ENCODE assay signal across 16 mouse cellular contexts in genomic region chr6:22348130-22348529, GRCm38 (mm10). TPM values are rescaled to one million over a fixed set of nuclear protein-coding genes. Genes with fewer than 3 reads are reported as not detected.
DNase-seq lines count a peak whose midpoint lies in the region; ATAC-seq and TF ChIP-seq lines count a peak whose summit lies in the region.
"Had no signal": no experiment of that assay in that cellular context is flagged by ENCODE, and none has a peak within 500 bp of the region (broad histone marks: within the 10 kb centered on the region; RNA-seq: fewer than 3 reads in every experiment).

No protein-coding gene starts in this region.

- no peak overlapping the region for H3K4me2 ChIP-seq in forebrain, embryonic 13.5 days
- no peak overlapping the region for H3K4me2 ChIP-seq in forebrain, embryonic 11.5 days (ENCODE audit: low read depth, low read length, severe bottlenecking)
- no peak overlapping the region for H3K4me2 ChIP-seq in limb, embryonic 12.5 days
- 0 out of 2 replicates have a peak overlapping the region, but pooled peaks have one; percentile 2 for H3K4me2 ChIP-seq in limb, embryonic 14.5 days (replicated peaks; ENCODE audit: low read depth, low read length, severe bottlenecking)
- no peak overlapping the region for H3K4me2 ChIP-seq in lung, postnatal 0 days (replicated peaks; ENCODE audit: low read depth, low read length)
- H3K4me2 ChIP-seq: intestine, embryonic 15.5 days had no signal

- no peak for DNase-seq in forebrain, embryonic 11.5 days (ENCODE audit: low spot score)
- DNase-seq in limb, embryonic 10.5 days (ENCODE audit: low spot score) = no peak
- no peak for DNase-seq in limb, embryonic 14.5 days (ENCODE audit: low spot score)
- DNase-seq in lung, postnatal 0 days (ENCODE audit: low spot score) = no peak
- DNase-seq: heart, postnatal 36 days; kidney, postnatal 25 days; thymus, postnatal 14 days had no signal

- H3K36me3 ChIP-seq in forebrain, embryonic 13.5 days (ENCODE audit: poor library complexity, severe bottlenecking) = no peaks in the 10 kb centered on the region
- no peaks in the 10 kb centered on the region for H3K36me3 ChIP-seq in forebrain, embryonic 11.5 days (ENCODE audit: control insufficient read depth, insufficient read depth, low read length)
- no peaks in the 10 kb centered on the region for H3K36me3 ChIP-seq in limb, embryonic 12.5 days
- no peaks in the 10 kb centered on the region for H3K36me3 ChIP-seq in limb, embryonic 10.5 days
- H3K36me3 ChIP-seq in E14TG2a.4 (ENCODE audit: insufficient read depth, low read length) = 0 out of 2 replicates have a peak, but pooled peaks cover 4% of the 10 kb centered on the region
- H3K36me3 ChIP-seq in limb, embryonic 14.5 days (ENCODE audit: control insufficient read depth, insufficient read depth, low read length) = no peaks in the 10 kb centered on the region
- no peaks in the 10 kb centered on the region for H3K36me3 ChIP-seq in lung, postnatal 0 days (ENCODE audit: insufficient read depth, low read length)
- H3K36me3 ChIP-seq: intestine, embryonic 15.5 days had no signal

- H3K27me3 ChIP-seq in forebrain, embryonic 13.5 days = no peaks in the 10 kb centered on the region
- H3K27me3 ChIP-seq in forebrain, embryonic 11.5 days (ENCODE audit: control insufficient read depth, insufficient read depth, low read length) = no peaks in the 10 kb centered on the region
- no peaks in the 10 kb centered on the region for H3K27me3 ChIP-seq in limb, embryonic 12.5 days
- no peaks in the 10 kb centered on the region for H3K27me3 ChIP-seq in limb, embryonic 10.5 days (ENCODE audit: low read depth, poor library complexity, severe bottlenecking)
- H3K27me3 ChIP-seq in E14TG2a.4 (ENCODE audit: insufficient read depth, low read length) = no peaks in the 10 kb centered on the region
- H3K27me3 ChIP-seq in limb, embryonic 14.5 days (ENCODE audit: control insufficient read depth, insufficient read depth, low read length) = no peaks in the 10 kb centered on the region
- H3K27me3 ChIP-seq in lung, postnatal 0 days (replicated peaks; ENCODE audit: insufficient read depth, low read length) = no peaks in the 10 kb centered on the region
- H3K27me3 ChIP-seq: intestine, embryonic 15.5 days; Patski had no signal

- ATAC-seq in forebrain, embryonic 13.5 days = 0 out of 2 replicates have a peak, but pooled peaks have one; percentile 48
- no peak for ATAC-seq in forebrain, embryonic 11.5 days (replicated peaks; ENCODE audit: low FRiP score)
- ATAC-seq in limb, embryonic 12.5 days (ENCODE audit: insufficient number of reproducible peaks, insufficient read depth, low FRiP score, low TSS enrichment, low read depth) = no peak
- ATAC-seq in limb, embryonic 14.5 days (ENCODE audit: low FRiP score, low read depth) = no peak
- no peak for ATAC-seq in lung, postnatal 0 days
- ATAC-seq: CD4-positive, CD25-positive, alpha-beta regulatory T cell, adult 4 months; forebrain, embryonic 16.5 days; intestine, embryonic 15.5 days had no signal

- no peak overlapping the region for H3K27ac ChIP-seq in forebrain, embryonic 13.5 days
- H3K27ac ChIP-seq in forebrain, embryonic 11.5 days (ENCODE audit: low read depth, low read length) = no peak overlapping the region
- H3K27ac ChIP-seq in limb, embryonic 12.5 days = 0 out of 2 replicates have a peak overlapping the region, but pooled peaks have one; percentile 25
- no peak overlapping the region for H3K27ac ChIP-seq in limb, embryonic 10.5 days
- 0 out of 2 replicates have a peak overlapping the region, but pooled peaks have one; percentile 6 for H3K27ac ChIP-seq in limb, embryonic 14.5 days (replicated peaks; ENCODE audit: low read depth, low read length)
- no peak overlapping the region for H3K27ac ChIP-seq in lung, postnatal 0 days (ENCODE audit: low read length)
- H3K27ac ChIP-seq: intestine, embryonic 15.5 days; liver, embryonic 14.5 days had no signal

- H3K4me1 ChIP-seq in forebrain, embryonic 13.5 days = peaks cover 17% of the 10 kb centered on the region
- 0 out of 2 replicates have a peak, but pooled peaks cover 3% of the 10 kb centered on the region for H3K4me1 ChIP-seq in forebrain, embryonic 11.5 days (replicated peaks; ENCODE audit: control insufficient read depth, insufficient read depth, low read length)
- H3K4me1 ChIP-seq in limb, embryonic 12.5 days (replicated peaks) = peaks cover 23% of the 10 kb centered on the region
- H3K4me1 ChIP-seq in limb, embryonic 10.5 days = peaks cover 16% of the 10 kb centered on the region
- H3K4me1 ChIP-seq in E14TG2a.4 (replicated peaks; ENCODE audit: low read depth, low read length) = peaks cover 100% of the 10 kb centered on the region
- peaks cover 12% of the 10 kb centered on the region for H3K4me1 ChIP-seq in limb, embryonic 14.5 days (ENCODE audit: control insufficient read depth, insufficient read depth, low read length)
- peaks cover 3% of the 10 kb centered on the region; the same call in 1 of the 2 replicates for H3K4me1 ChIP-seq in lung, postnatal 0 days (ENCODE audit: insufficient read depth, low read depth, low read length)

- no peak for TF ChIP-seq POLR2A in limb, embryonic 14.5 days (IDR thresholded peaks at IDR 0.05; ENCODE audit: borderline replicate concordance, extremely low read depth, insufficient read depth, insufficient read length)

- no peak overlapping the region for H3K4me3 ChIP-seq in forebrain, embryonic 13.5 days
- H3K4me3 ChIP-seq in forebrain, embryonic 11.5 days (ENCODE audit: low read depth, low read length) = no peak overlapping the region
- H3K4me3 ChIP-seq in limb, embryonic 12.5 days (replicated peaks) = no peak overlapping the region
- no peak overlapping the region for H3K4me3 ChIP-seq in limb, embryonic 10.5 days
- H3K4me3 ChIP-seq in E14TG2a.4 (replicated peaks; ENCODE audit: low read length) = peak overlapping the region; percentile 33
- H3K4me3 ChIP-seq in limb, embryonic 14.5 days (replicated peaks; ENCODE audit: low read length) = no peak overlapping the region
- no peak overlapping the region for H3K4me3 ChIP-seq in lung, postnatal 0 days (ENCODE audit: low read depth, low read length)
- H3K4me3 ChIP-seq: intestine, embryonic 15.5 days; myocyte had no signal

- WGBS in forebrain, embryonic 13.5 days = 78% methylated on average over 4 of the region's 4 CpGs
- 93% methylated on average over 4 of the region's 4 CpGs for WGBS in forebrain, embryonic 11.5 days
- 77% methylated on average over 4 of the region's 4 CpGs for WGBS in limb, embryonic 12.5 days
- 88% methylated on average over 4 of the region's 4 CpGs for WGBS in limb, embryonic 10.5 days
- WGBS in limb, embryonic 14.5 days = 49% methylated on average over 4 of the region's 4 CpGs
- 68% methylated on average over 4 of the region's 4 CpGs for WGBS in lung, postnatal 0 days

- TF ChIP-seq EP300 in lung, postnatal 0 days (IDR thresholded peaks at IDR 0.05) = no peak

- H3K9me3 ChIP-seq in forebrain, embryonic 13.5 days (replicated peaks) = no peaks in the 10 kb centered on the region
- H3K9me3 ChIP-seq in forebrain, embryonic 11.5 days (ENCODE audit: control insufficient read depth, low read length) = no peaks in the 10 kb centered on the region
- H3K9me3 ChIP-seq in limb, embryonic 12.5 days = no peaks in the 10 kb centered on the region
- no peaks in the 10 kb centered on the region for H3K9me3 ChIP-seq in limb, embryonic 10.5 days (replicated peaks)
- no peaks in the 10 kb centered on the region for H3K9me3 ChIP-seq in E14TG2a.4 (ENCODE audit: low read length)
- no peaks in the 10 kb centered on the region for H3K9me3 ChIP-seq in limb, embryonic 14.5 days (ENCODE audit: control insufficient read depth, low read length)
- H3K9me3 ChIP-seq in lung, postnatal 0 days (ENCODE audit: low read length) = no peaks in the 10 kb centered on the region
- H3K9me3 ChIP-seq: intestine, embryonic 15.5 days had no signal

- TF ChIP-seq CTCF in E14TG2a.4 (conservative IDR thresholded peaks at IDR 0.05; ENCODE audit: low read length) = no peak
- no peak for TF ChIP-seq CTCF in lung, postnatal 0 days (IDR thresholded peaks at IDR 0.05)

- H3K9ac ChIP-seq in forebrain, embryonic 13.5 days = no peak overlapping the region
- H3K9ac ChIP-seq in forebrain, embryonic 11.5 days (ENCODE audit: low read length) = no peak overlapping the region
- H3K9ac ChIP-seq in limb, embryonic 12.5 days (replicated peaks) = no peak overlapping the region
- H3K9ac ChIP-seq in limb, embryonic 14.5 days (ENCODE audit: low read depth, low read length, severe bottlenecking) = 0 out of 2 replicates have a peak overlapping the region, but pooled peaks have one; percentile 13
- no peak overlapping the region for H3K9ac ChIP-seq in lung, postnatal 0 days (replicated peaks; ENCODE audit: low read depth)
- H3K9ac ChIP-seq: intestine, embryonic 15.5 days; liver, embryonic 14.5 days had no signal

RNA-seq across cellular contexts. Expression of gene Fam3c, which starts 7.9 kb away (rescaled TPM):
- polyA plus RNA-seq in forebrain, embryonic 13.5 days (2015; fragmentation: Nextera tagmentation; extraction: Ambion mirVana) = 32.9 and 33.0 TPM in 2 replicates
- 34.2 and 35.1 TPM in 2 replicates for polyA plus RNA-seq in forebrain, embryonic 11.5 days (2014; fragmentation: Nextera tagmentation; extraction: Ambion mirVana)
- 41.8 and 42.0 TPM in 2 replicates for polyA plus RNA-seq in limb, embryonic 12.5 days (2016; fragmentation: Nextera tagmentation; extraction: Ambion mirVana)
- 27.4 and 28.8 TPM in 2 replicates for polyA plus RNA-seq in limb, embryonic 10.5 days (2016; fragmentation: Nextera tagmentation; extraction: Ambion mirVana)
- polyA plus RNA-seq in limb, embryonic 14.5 days (2012; rRNA removed) = 14.9 and 23.8 TPM in 2 replicates
- 62.1 and 65.2 TPM in 2 replicates for polyA plus RNA-seq in limb, embryonic 14.5 days (2014; fragmentation: Nextera tagmentation; extraction: Ambion mirVana)
- polyA plus RNA-seq in lung, postnatal 0 days (2015; fragmentation: Nextera tagmentation; extraction: Ambion mirVana) = 66.9 and 74.8 TPM in 2 replicates

Comparison
In these comparisons a context has a peak if more than half of its experiments do, and no peak if none do; other contexts are left out.
1. H3K27ac ChIP-seq: peak in limb, embryonic 12.5 days (single experiment) and limb, embryonic 14.5 days (single experiment); none in forebrain, embryonic 13.5 days (single experiment), forebrain, embryonic 11.5 days (single experiment), limb, embryonic 10.5 days (single experiment) and lung, postnatal 0 days (single experiment).